Mouse (Mus musculus) midbrain, embryonic 13.5 days (tissue): ENCODE data around the gene Tmem135. TPM values are rescaled to one million over a fixed set of nuclear protein-coding genes. Genes with fewer than 3 reads are reported as not detected.

Source experiments
- ATAC-seq: fragments of 200-750 bp; cut with Nextera tagmentation; 2 replicates; pipeline ENCODE4 v1.8.0; 2017; ENCODE audit warnings: mild to moderate bottlenecking, moderate TSS enrichment, moderate library complexity
- H3K27ac ChIP-seq: fragments of 300-500 bp; sonication (generic); 2 replicates; pipeline ENCODE4 v1.5.1; 2015; ENCODE audit warnings: inconsistent platforms, mild to moderate bottlenecking, moderate library complexity
- H3K27me3 ChIP-seq: fragments of 300-500 bp; sonication (generic); 2 replicates; pipeline ENCODE4 v1.6.1; 2015; ENCODE audit warnings: mild to moderate bottlenecking, inconsistent platforms
- H3K36me3 ChIP-seq: fragments of 300-500 bp; sonication (generic); 2 replicates; pipeline ENCODE4 v1.6.1; 2015; ENCODE audit warnings: mild to moderate bottlenecking, inconsistent platforms
- H3K4me1 ChIP-seq: fragments of 300-500 bp; sonication (generic); replicated peaks from 2 replicates; pipeline ENCODE4 v1.6.1; 2015; ENCODE audit warnings: inconsistent platforms
- H3K4me2 ChIP-seq: fragments of 300-500 bp; sonication (generic); replicated peaks from 2 replicates; pipeline ENCODE4 v1.6.1; 2015; ENCODE audit warnings: moderate library complexity, mild to moderate bottlenecking, inconsistent platforms
- H3K4me3 ChIP-seq: fragments of 300-500 bp; sonication (generic); replicated peaks from 2 replicates; pipeline ENCODE4 v1.5.1; 2015; ENCODE audit warnings: mild to moderate bottlenecking, inconsistent platforms
- H3K9ac ChIP-seq: fragments of 300-500 bp; sonication (generic); replicated peaks from 2 replicates; pipeline ENCODE4 v1.6.1; 2015; ENCODE audit warnings: mild to moderate bottlenecking, inconsistent platforms
- H3K9me3 ChIP-seq: fragments of 300-500 bp; sonication (generic); 2 replicates; pipeline ENCODE4 v1.6.1; 2016; ENCODE audit warnings: mild to moderate bottlenecking, inconsistent platforms
- WGBS: fragments of 180-500 bp; shearing (Covaris S2); methylation state at CpG from one replicate; pipeline ENCODE4 v1.1.7; 2015; 5-methylcytosine and 5-hydroxymethylcytosine counted together
- polyA plus RNA-seq: library from polyadenylated mRNA; unstranded; fragments of >200 nt; fragmentation: Nextera tagmentation; extraction: Ambion mirVana; gene quantifications from 2 replicates; pipeline ENCODE4 v1.2.1, GENCODE M21; 2015

The Tmem135 gene
- 18.2 and 21.4 TPM in 2 replicates for polyA plus RNA-seq

- Histone ChIP-seq H3K27me3 (peaks cover 36% of the 10 kb centered on the region), H3K9ac (peak within 1 kb of the TSS; percentile 80), H3K36me3 (no peaks in the 10 kb centered on the region), H3K9me3 (no peaks in the 10 kb centered on the region), H3K27ac (peak within 1 kb of the TSS; percentile 83), H3K4me2 (peak within 1 kb of the TSS; percentile 100), H3K4me3 (peak within 1 kb of the TSS; percentile 74), H3K4me1 (peaks cover 22% of the 10 kb centered on the region)
- peak; percentile 96 for ATAC-seq
- 0% methylated on average over 42 of the region's 62 CpGs for WGBS
These were observed at the start of gene Tmem135, which contains the start of gene Fzd4 for GRCm38 (mm10) chr7:89404081-89404733. Gene Tmem135, minus strand, starts transcription at chr7:89404222. Gene Fzd4, plus strand, starts transcription at chr7:89404355.

GRCm38 (mm10) chr7:89450312-89450711 is 46.3 kb upstream of the Tmem135 start:
- WGBS, result 74% methylated on average over 2 of the region's 2 CpGs
- Histone ChIP-seq H3K4me1 (no peaks in the 10 kb centered on the region), H3K27me3 (no peaks in the 10 kb centered on the region), H3K36me3 (no peaks in the 10 kb centered on the region), H3K4me3 (no peak overlapping the region), H3K9ac (no peak overlapping the region), H3K4me2 (no peak overlapping the region), H3K9me3 (no peaks in the 10 kb centered on the region), H3K27ac (no peak overlapping the region)
- ATAC-seq, result no peak

- 93% methylated on average over 4 of the region's 4 CpGs for WGBS
- Histone ChIP-seq H3K9ac (no peak overlapping the region), H3K27ac (no peak overlapping the region), H3K4me3 (no peak overlapping the region), H3K4me2 (no peak overlapping the region), H3K27me3 (no peaks in the 10 kb centered on the region), H3K9me3 (no peaks in the 10 kb centered on the region), H3K36me3 (no peaks in the 10 kb centered on the region), H3K4me1 (no peaks in the 10 kb centered on the region)
- ATAC-seq, result no peak
These were observed 41.1 kb upstream of the Tmem135 start for GRCm38 (mm10) chr7:89445137-89445536.

GRCm38 (mm10) chr7:89442242-89442641 is 38.2 kb upstream of the Tmem135 start:
- no peaks in the 10 kb centered on the region for H3K9me3 ChIP-seq
- H3K36me3 ChIP-seq, result no peaks in the 10 kb centered on the region
- H3K4me3 ChIP-seq, result no peak overlapping the region
- H3K9ac ChIP-seq, result no peak overlapping the region
- no peak for ATAC-seq
- H3K4me1 ChIP-seq, result no peaks in the 10 kb centered on the region
- 79% methylated on average over 4 of the region's 4 CpGs for WGBS
- H3K4me2 ChIP-seq, result no peak overlapping the region
- no peak overlapping the region for H3K27ac ChIP-seq
- no peaks in the 10 kb centered on the region for H3K27me3 ChIP-seq

GRCm38 (mm10) chr7:89441291-89441690 is 37.3 kb upstream of the Tmem135 start:
- 78% methylated on average over 7 of the region's 7 CpGs for WGBS
- no peak for ATAC-seq
- no peaks in the 10 kb centered on the region for H3K36me3 ChIP-seq
- no peak overlapping the region for H3K9ac ChIP-seq
- H3K4me2 ChIP-seq, result no peak overlapping the region
- H3K27me3 ChIP-seq, result no peaks in the 10 kb centered on the region
- H3K9me3 ChIP-seq, result no peaks in the 10 kb centered on the region
- no peak overlapping the region for H3K27ac ChIP-seq
- no peak overlapping the region for H3K4me3 ChIP-seq
- no peaks in the 10 kb centered on the region for H3K4me1 ChIP-seq

GRCm38 (mm10) chr7:89437589-89437988 is 33.6 kb upstream of the Tmem135 start:
- Histone ChIP-seq H3K9ac (no peak overlapping the region), H3K27ac (no peak overlapping the region), H3K36me3 (no peaks in the 10 kb centered on the region), H3K27me3 (no peaks in the 10 kb centered on the region), H3K4me1 (no peaks in the 10 kb centered on the region), H3K4me2 (no peak overlapping the region), H3K4me3 (no peak overlapping the region), H3K9me3 (no peaks in the 10 kb centered on the region)
- 53% methylated on average over 4 of the region's 4 CpGs for WGBS
- 0 out of 2 replicates have a peak, but pooled peaks have one; percentile 37 for ATAC-seq

GRCm38 (mm10) chr7:89436404-89436803 is 32.4 kb upstream of the Tmem135 start:
- no peaks in the 10 kb centered on the region for H3K4me1 ChIP-seq
- H3K4me3 ChIP-seq, result no peak overlapping the region
- 91% methylated on average over 5 of the region's 5 CpGs for WGBS
- H3K9me3 ChIP-seq, result no peaks in the 10 kb centered on the region
- no peaks in the 10 kb centered on the region for H3K36me3 ChIP-seq
- H3K4me2 ChIP-seq, result no peak overlapping the region
- H3K27ac ChIP-seq, result no peak overlapping the region
- no peaks in the 10 kb centered on the region for H3K27me3 ChIP-seq
- H3K9ac ChIP-seq, result no peak overlapping the region
- no peak for ATAC-seq

- Histone ChIP-seq H3K9ac (no peak overlapping the region), H3K4me2 (no peak overlapping the region), H3K27ac (no peak overlapping the region), H3K4me3 (no peak overlapping the region), H3K27me3 (no peaks in the 10 kb centered on the region), H3K9me3 (no peaks in the 10 kb centered on the region), H3K36me3 (no peaks in the 10 kb centered on the region), H3K4me1 (no peaks in the 10 kb centered on the region)
- no peak for ATAC-seq
- WGBS, result 72% methylated on average over 8 of the region's 8 CpGs
These were observed 30.0 kb upstream of the Tmem135 start for GRCm38 (mm10) chr7:89433893-89434616.

GRCm38 (mm10) chr7:89433193-89433892 is 29.3 kb upstream of the Tmem135 start:
- no peaks in the 10 kb centered on the region for H3K36me3 ChIP-seq
- no peak overlapping the region for H3K9ac ChIP-seq
- no peak overlapping the region for H3K27ac ChIP-seq
- no peaks in the 10 kb centered on the region for H3K9me3 ChIP-seq
- no peaks in the 10 kb centered on the region for H3K27me3 ChIP-seq
- H3K4me3 ChIP-seq, result no peak overlapping the region
- no peaks in the 10 kb centered on the region for H3K4me1 ChIP-seq
- WGBS, result 76% methylated on average over 9 of the region's 9 CpGs
- no peak for ATAC-seq
- no peak overlapping the region for H3K4me2 ChIP-seq

- Histone ChIP-seq H3K27ac (no peak overlapping the region), H3K9me3 (no peaks in the 10 kb centered on the region), H3K9ac (no peak overlapping the region), H3K36me3 (no peaks in the 10 kb centered on the region), H3K27me3 (no peaks in the 10 kb centered on the region), H3K4me2 (no peak overlapping the region), H3K4me3 (no peak overlapping the region), H3K4me1 (no peaks in the 10 kb centered on the region)
- 92% methylated on average over 2 of the region's 2 CpGs for WGBS
- ATAC-seq, result no peak
These were observed 27.2 kb upstream of the Tmem135 start for GRCm38 (mm10) chr7:89431185-89431584.

- no peaks in the 10 kb centered on the region for H3K27me3 ChIP-seq
- no peaks in the 10 kb centered on the region for H3K4me1 ChIP-seq
- ATAC-seq, result no peak
- no peak overlapping the region for H3K4me3 ChIP-seq
- H3K36me3 ChIP-seq, result no peaks in the 10 kb centered on the region
- no peaks in the 10 kb centered on the region for H3K9me3 ChIP-seq
- WGBS, result 85% methylated on average over 1 of the region's 1 CpGs
- no peak overlapping the region for H3K9ac ChIP-seq
- H3K4me2 ChIP-seq, result no peak overlapping the region
- no peak overlapping the region for H3K27ac ChIP-seq
These were observed 25.3 kb upstream of the Tmem135 start for GRCm38 (mm10) chr7:89429326-89429725.

GRCm38 (mm10) chr7:89428804-89429203 is 24.8 kb upstream of the Tmem135 start:
- WGBS, result 92% methylated on average over 5 of the region's 5 CpGs
- Histone ChIP-seq H3K27ac (no peak overlapping the region), H3K27me3 (no peaks in the 10 kb centered on the region), H3K4me1 (no peaks in the 10 kb centered on the region), H3K4me2 (no peak overlapping the region), H3K4me3 (no peak overlapping the region), H3K36me3 (no peaks in the 10 kb centered on the region), H3K9me3 (no peaks in the 10 kb centered on the region), H3K9ac (no peak overlapping the region)
- no peak for ATAC-seq
